Mouse (Mus musculus): Measurements from ENCODE around the gene Mcl1. TPM values are rescaled to one million over a fixed set of nuclear protein-coding genes. Genes with fewer than 3 reads are reported as not detected.
A peak's percentile ranks its signal among the peaks of the same experiment; 100 is the strongest.

Gene Mcl1
- polyA plus RNA-seq, 1 experiment from 2014 or later, result 49.0 TPM

DNA sequence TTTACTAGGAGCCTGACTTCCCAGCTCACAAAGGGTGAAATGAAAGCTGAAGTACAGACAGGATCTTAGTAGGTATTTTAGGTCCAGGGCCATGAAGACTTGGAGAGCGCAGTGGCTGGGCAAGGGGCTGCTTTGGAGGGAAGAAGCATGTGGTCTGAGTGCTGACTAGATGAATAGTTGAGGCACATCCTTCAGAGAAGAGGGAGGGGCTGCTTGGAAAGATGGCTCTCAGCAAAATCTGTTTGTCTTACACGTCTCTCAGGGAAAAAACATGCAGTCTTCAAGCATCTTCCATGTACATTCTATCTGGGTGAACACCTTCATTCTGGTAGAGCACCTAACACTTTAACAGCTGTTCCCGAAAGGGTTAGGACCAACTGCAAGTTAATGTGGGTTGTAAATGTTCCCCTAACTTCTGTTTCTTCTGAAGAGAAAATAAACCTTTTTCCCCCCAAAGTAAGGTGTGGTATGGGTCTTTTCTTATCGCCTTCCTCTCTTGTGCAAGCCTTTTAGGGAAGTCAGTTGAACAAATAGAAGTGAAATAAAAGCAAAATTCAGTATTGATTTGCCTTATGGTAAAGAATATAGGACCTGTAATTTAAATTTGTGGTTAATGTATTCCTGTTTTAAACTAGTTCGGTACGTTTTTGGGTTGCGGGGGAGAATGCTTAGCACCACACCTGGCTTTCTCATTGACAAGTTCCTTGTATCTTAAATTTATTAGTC is 4.3 kb downstream of the Mcl1 start:
- H3K4me2 ChIP-seq (ENCODE audit: low read depth, low read length), result no peak overlapping the region
- H3K36me3 ChIP-seq (ENCODE audit: control insufficient read depth, insufficient read depth, low read length), result peaks cover 27% of the 10 kb centered on the region; the same call in 1 of the 2 replicates
- no peak overlapping the region for H3K27ac ChIP-seq (ENCODE audit: low read depth, low read length)
- no peak overlapping the region for H3K9ac ChIP-seq (replicated peaks; ENCODE audit: low read depth, low read length)
- peaks cover 32% of the 10 kb centered on the region for H3K4me1 ChIP-seq (ENCODE audit: control insufficient read depth, insufficient read depth, low read length)
- ATAC-seq (ENCODE audit: low read depth), result no peak
- H3K9me3 ChIP-seq (ENCODE audit: control insufficient read depth, low read length), result no peaks in the 10 kb centered on the region
- no peaks in the 10 kb centered on the region for H3K27me3 ChIP-seq (ENCODE audit: control insufficient read depth, insufficient read depth, low read length)
- 86% methylated on average over 7 of the region's 7 CpGs for WGBS
- H3K4me3 ChIP-seq (ENCODE audit: low read depth, low read length), result no peak overlapping the region

DNA sequence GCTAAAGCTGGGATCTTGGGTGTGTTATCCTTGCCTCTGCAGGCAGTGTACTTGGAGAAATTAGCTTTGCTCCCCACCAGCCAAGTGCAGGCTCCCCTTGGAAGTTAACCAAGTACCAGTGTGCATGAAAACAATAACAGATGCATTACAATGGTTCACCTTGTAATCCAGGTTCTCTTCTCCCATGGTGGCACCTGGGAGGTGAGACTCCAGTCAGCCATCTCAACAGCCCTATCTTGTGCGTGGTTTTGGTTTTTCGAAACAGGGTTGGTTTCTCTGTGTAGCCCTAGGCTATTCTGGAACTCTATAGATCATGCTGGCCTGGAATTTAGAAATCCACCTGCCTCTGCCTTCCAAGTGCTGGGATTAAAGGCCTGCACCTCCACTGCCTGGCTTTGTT is 4.9 kb downstream of the Mcl1 start:
- Histone ChIP-seq H3K27ac (ENCODE audit: low read depth, low read length) (no peak overlapping the region), H3K9me3 (ENCODE audit: control insufficient read depth, low read length) (no peaks in the 10 kb centered on the region), H3K4me2 (ENCODE audit: low read depth, low read length) (no peak overlapping the region), H3K9ac (replicated peaks; ENCODE audit: low read depth, low read length) (no peak overlapping the region), H3K36me3 (ENCODE audit: control insufficient read depth, insufficient read depth, low read length) (peaks cover 27% of the 10 kb centered on the region; the same call in 1 of the 2 replicates), H3K27me3 (ENCODE audit: control insufficient read depth, insufficient read depth, low read length) (no peaks in the 10 kb centered on the region), H3K4me3 (ENCODE audit: low read depth, low read length) (no peak overlapping the region), H3K4me1 (ENCODE audit: control insufficient read depth, insufficient read depth, low read length) (peaks cover 35% of the 10 kb centered on the region)
- ATAC-seq (ENCODE audit: low read depth), result no peak
- WGBS, result 75% methylated on average over 2 of the region's 2 CpGs

GRCm38 (mm10) chr3:95663969-95664608 is 5.5 kb downstream of the Mcl1 start:
- Histone ChIP-seq H3K36me3 (ENCODE audit: control insufficient read depth, insufficient read depth, low read length) (peaks cover 27% of the 10 kb centered on the region; the same call in 1 of the 2 replicates), H3K9ac (replicated peaks; ENCODE audit: low read depth, low read length) (no peak overlapping the region), H3K27me3 (ENCODE audit: control insufficient read depth, insufficient read depth, low read length) (no peaks in the 10 kb centered on the region), H3K4me2 (ENCODE audit: low read depth, low read length) (no peak overlapping the region), H3K4me1 (ENCODE audit: control insufficient read depth, insufficient read depth, low read length) (peaks cover 35% of the 10 kb centered on the region), H3K9me3 (ENCODE audit: control insufficient read depth, low read length) (no peaks in the 10 kb centered on the region), H3K4me3 (ENCODE audit: low read depth, low read length) (no peak overlapping the region), H3K27ac (ENCODE audit: low read depth, low read length) (no peak overlapping the region)
- no peak for ATAC-seq (ENCODE audit: low read depth)
- 93% methylated on average over 3 of the region's 3 CpGs for WGBS

DNA sequence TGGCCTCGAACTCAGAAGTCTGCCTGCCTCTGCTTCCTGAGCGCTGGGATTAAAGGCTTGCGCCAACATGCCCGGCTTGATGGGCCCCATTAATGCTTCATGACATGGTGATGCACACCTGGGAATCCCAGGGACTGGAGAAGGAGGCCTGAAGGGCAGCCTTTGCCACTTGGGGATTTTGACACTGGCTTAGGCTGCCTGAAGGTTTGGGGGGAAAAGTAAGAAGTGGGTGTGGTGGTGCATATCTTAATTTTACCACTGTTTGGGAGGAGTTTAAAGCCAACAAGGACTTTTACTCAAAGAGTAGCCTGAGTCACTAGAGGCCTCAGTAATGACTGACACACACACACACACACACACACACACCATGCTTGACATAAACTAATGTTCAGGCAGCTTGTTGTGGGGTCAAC is 6.4 kb downstream of the Mcl1 start:
- no peak overlapping the region for H3K27ac ChIP-seq (ENCODE audit: low read depth, low read length)
- H3K9me3 ChIP-seq (ENCODE audit: control insufficient read depth, low read length), result no peaks in the 10 kb centered on the region
- H3K36me3 ChIP-seq (ENCODE audit: control insufficient read depth, insufficient read depth, low read length), result peaks cover 27% of the 10 kb centered on the region; the same call in 1 of the 2 replicates
- H3K27me3 ChIP-seq (ENCODE audit: control insufficient read depth, insufficient read depth, low read length), result no peaks in the 10 kb centered on the region
- H3K4me3 ChIP-seq (ENCODE audit: low read depth, low read length), result no peak overlapping the region
- H3K4me2 ChIP-seq (ENCODE audit: low read depth, low read length), result no peak overlapping the region
- H3K4me1 ChIP-seq (ENCODE audit: control insufficient read depth, insufficient read depth, low read length), result peaks cover 35% of the 10 kb centered on the region
- ATAC-seq (ENCODE audit: low read depth), result no peak
- 82% methylated on average over 4 of the region's 4 CpGs for WGBS
- H3K9ac ChIP-seq (replicated peaks; ENCODE audit: low read depth, low read length), result no peak overlapping the region

GRCm38 (mm10) chr3:95666124-95666844 is 7.7 kb downstream of the Mcl1 start:
- ATAC-seq (ENCODE audit: low read depth), result no peak
- no peaks in the 10 kb centered on the region for H3K27me3 ChIP-seq (ENCODE audit: control insufficient read depth, insufficient read depth, low read length)
- H3K4me2 ChIP-seq (ENCODE audit: low read depth, low read length), result no peak overlapping the region
- WGBS, result 76% methylated on average over 6 of the region's 6 CpGs
- no peak overlapping the region for H3K4me3 ChIP-seq (ENCODE audit: low read depth, low read length)
- H3K9me3 ChIP-seq (ENCODE audit: control insufficient read depth, low read length), result no peaks in the 10 kb centered on the region
- H3K27ac ChIP-seq (ENCODE audit: low read depth, low read length), result no peak overlapping the region
- H3K9ac ChIP-seq (replicated peaks; ENCODE audit: low read depth, low read length), result no peak overlapping the region
- peaks cover 25% of the 10 kb centered on the region for H3K4me1 ChIP-seq (ENCODE audit: control insufficient read depth, insufficient read depth, low read length)
- H3K36me3 ChIP-seq (ENCODE audit: control insufficient read depth, insufficient read depth, low read length), result peaks cover 20% of the 10 kb centered on the region; the same call in 1 of the 2 replicates

DNA sequence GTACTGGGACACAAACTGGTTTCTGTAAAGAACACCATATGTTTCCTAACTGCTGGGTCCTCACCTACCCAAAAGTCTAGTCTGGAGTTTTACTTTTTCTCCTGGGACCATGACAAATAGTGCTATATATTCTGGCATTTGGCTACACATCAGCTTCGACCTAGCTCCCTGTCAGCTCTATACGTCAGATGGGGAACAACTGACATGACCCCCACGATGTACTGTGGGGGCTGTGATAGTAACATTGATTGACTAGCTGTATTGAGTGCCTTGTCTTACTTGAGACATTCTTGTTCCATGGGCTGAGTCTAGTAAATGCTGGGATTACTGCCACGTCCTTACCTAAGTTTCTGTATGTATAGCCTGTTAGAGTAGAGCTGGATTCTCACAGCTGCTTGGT is 8.9 kb downstream of the Mcl1 start:
- Histone ChIP-seq H3K27me3 (ENCODE audit: control insufficient read depth, insufficient read depth, low read length) (no peaks in the 10 kb centered on the region), H3K27ac (ENCODE audit: low read depth, low read length) (peak overlapping the region; percentile 40), H3K4me3 (ENCODE audit: low read depth, low read length) (no peak overlapping the region), H3K4me1 (ENCODE audit: control insufficient read depth, insufficient read depth, low read length) (peaks cover 17% of the 10 kb centered on the region), H3K36me3 (ENCODE audit: control insufficient read depth, insufficient read depth, low read length) (peaks cover 12% of the 10 kb centered on the region; the same call in 1 of the 2 replicates), H3K4me2 (ENCODE audit: low read depth, low read length) (no peak overlapping the region), H3K9ac (replicated peaks; ENCODE audit: low read depth, low read length) (no peak overlapping the region), H3K9me3 (ENCODE audit: control insufficient read depth, low read length) (no peaks in the 10 kb centered on the region)
- WGBS, result 61% methylated on average over 4 of the region's 4 CpGs
- 0 out of 2 replicates have a peak, but pooled peaks have one; percentile 26 for ATAC-seq (ENCODE audit: low read depth)

DNA sequence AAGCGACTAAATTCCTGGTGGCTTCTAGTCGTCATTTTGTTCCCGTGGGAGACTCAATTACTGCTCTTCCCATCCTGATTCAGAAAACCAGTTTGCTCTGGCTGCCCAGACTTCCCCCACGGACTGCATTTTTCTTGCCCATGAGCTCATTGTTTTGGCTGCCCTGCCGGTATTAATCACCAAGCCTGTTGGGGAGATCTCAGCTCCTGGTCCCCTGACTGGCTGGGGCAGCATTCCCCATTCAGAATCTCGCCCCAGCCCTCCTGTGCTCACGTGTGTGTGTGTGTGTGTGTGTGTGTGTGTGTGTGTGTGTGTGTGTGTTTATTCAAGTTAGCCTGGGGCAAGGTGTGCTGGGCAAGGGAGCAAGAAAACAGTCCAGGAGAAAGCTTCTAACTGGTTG is 9.4 kb downstream of the Mcl1 start:
- 30% methylated on average over 7 of the region's 7 CpGs for WGBS
- H3K4me1 ChIP-seq (ENCODE audit: control insufficient read depth, insufficient read depth, low read length), result peaks cover 16% of the 10 kb centered on the region

DNA sequence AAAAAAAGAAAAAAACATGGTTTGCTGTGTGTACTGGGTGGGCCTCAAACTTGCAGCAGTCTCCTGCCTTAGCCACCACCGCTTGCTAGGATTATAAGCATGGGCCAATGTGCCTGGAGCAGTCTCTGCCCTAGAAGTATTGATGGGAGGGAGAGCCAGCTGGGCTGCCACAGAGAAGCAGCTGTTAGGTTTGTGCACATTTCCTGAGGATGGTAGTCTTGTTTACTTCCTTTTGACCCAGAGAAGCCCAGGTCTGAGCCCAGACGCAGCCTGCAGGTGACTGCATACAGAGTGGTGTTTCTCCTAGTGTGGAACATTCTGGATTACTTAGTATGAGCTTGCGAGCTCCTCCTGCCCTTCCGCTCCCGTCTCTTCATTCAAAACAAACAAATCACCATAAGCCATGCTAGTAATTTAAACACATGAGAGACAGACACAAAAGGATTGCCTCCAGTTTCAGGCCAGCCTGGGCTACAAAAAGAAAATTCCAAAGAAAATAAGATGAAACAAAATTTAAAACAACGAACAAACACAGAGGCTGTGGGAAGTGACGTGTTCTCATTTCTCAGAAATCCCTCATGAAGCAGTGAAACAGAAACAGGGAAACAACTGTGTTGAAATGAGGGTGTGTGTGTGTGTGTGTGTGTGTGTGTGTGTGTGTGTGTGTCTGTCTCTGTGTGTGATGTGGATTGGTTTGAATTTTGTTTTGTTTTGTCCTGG is 10.2 kb downstream of the Mcl1 start:
- no peak overlapping the region for H3K4me3 ChIP-seq (ENCODE audit: low read depth, low read length)
- 0 out of 2 replicates have a peak, but pooled peaks cover 7% of the 10 kb centered on the region for H3K36me3 ChIP-seq (ENCODE audit: control insufficient read depth, insufficient read depth, low read length)
- H3K4me1 ChIP-seq (ENCODE audit: control insufficient read depth, insufficient read depth, low read length), result peaks cover 13% of the 10 kb centered on the region
- no peak overlapping the region for H3K9ac ChIP-seq (replicated peaks; ENCODE audit: low read depth, low read length)
- ATAC-seq (ENCODE audit: low read depth), result no peak
- no peaks in the 10 kb centered on the region for H3K9me3 ChIP-seq (ENCODE audit: control insufficient read depth, low read length)
- H3K27me3 ChIP-seq (ENCODE audit: control insufficient read depth, insufficient read depth, low read length), result no peaks in the 10 kb centered on the region
- whole genome bisulfite sequencing, result 82% methylated on average over 7 of the region's 7 CpGs
- H3K27ac ChIP-seq (ENCODE audit: low read depth, low read length), result peak overlapping the region; percentile 40
- H3K4me2 ChIP-seq (ENCODE audit: low read depth, low read length), result no peak overlapping the region

More for the DNA sequence above, 9.4 kb downstream of the Mcl1 start:
- ATAC-seq (ENCODE audit: low read depth), result no peak
- Histone ChIP-seq H3K4me2 (ENCODE audit: low read depth, low read length) (no peak overlapping the region), H3K9ac (replicated peaks; ENCODE audit: low read depth, low read length) (no peak overlapping the region), H3K27me3 (ENCODE audit: control insufficient read depth, insufficient read depth, low read length) (no peaks in the 10 kb centered on the region), H3K9me3 (ENCODE audit: control insufficient read depth, low read length) (no peaks in the 10 kb centered on the region), H3K4me3 (ENCODE audit: low read depth, low read length) (no peak overlapping the region), H3K36me3 (ENCODE audit: control insufficient read depth, insufficient read depth, low read length) (peaks cover 11% of the 10 kb centered on the region; the same call in 1 of the 2 replicates), H3K27ac (ENCODE audit: low read depth, low read length) (peak overlapping the region; percentile 40)

All from neural tube, embryonic 14.5 days (tissue).